Mouse (Mus musculus) heart, embryonic 12.5 days (tissue): Measurements from ENCODE around the gene Asic1. TPM values are rescaled to one million over a fixed set of nuclear protein-coding genes. Genes with fewer than 3 reads are reported as not detected.

ENCODE experiments used
- ATAC-seq: fragments of 200-750 bp; cut with Nextera tagmentation; 2 replicates; pipeline ENCODE4 v1.8.0; 2017; ENCODE audit warnings: moderate TSS enrichment, moderate library complexity; ENCODE audit not compliant: insufficient number of reproducible peaks, low FRiP score
- H3K27ac ChIP-seq: fragments of 300-500 bp; sonication (generic); 2 replicates; pipeline ENCODE4 v1.5.1; 2016; ENCODE audit warnings: mild to moderate bottlenecking, moderate library complexity; ENCODE audit not compliant: poor library complexity, severe bottlenecking
- H3K27me3 ChIP-seq: fragments of 300-500 bp; sonication (generic); replicated peaks from 2 replicates; pipeline ENCODE4 v1.6.1; 2016; ENCODE audit warnings: mild to moderate bottlenecking, moderate library complexity
- H3K36me3 ChIP-seq: fragments of 300-500 bp; sonication (generic); 2 replicates; pipeline ENCODE4 v1.6.1; 2016; ENCODE audit warnings: mild to moderate bottlenecking, moderate library complexity
- H3K4me1 ChIP-seq: fragments of 300-500 bp; sonication (generic); replicated peaks from 2 replicates; pipeline ENCODE4 v1.6.1; 2016; ENCODE audit warnings: mild to moderate bottlenecking
- H3K4me2 ChIP-seq: fragments of 300-500 bp; sonication (generic); 2 replicates; pipeline ENCODE4 v1.6.1; 2016; ENCODE audit warnings: mild to moderate bottlenecking, moderate library complexity
- H3K4me3 ChIP-seq: fragments of 300-500 bp; sonication (generic); 2 replicates; pipeline ENCODE4 v1.5.1; 2016; ENCODE audit warnings: mild to moderate bottlenecking
- H3K9ac ChIP-seq: fragments of 300-500 bp; sonication (generic); 2 replicates; pipeline ENCODE4 v1.6.1; 2016; ENCODE audit warnings: mild to moderate bottlenecking, moderate library complexity
- H3K9me3 ChIP-seq: fragments of 300-500 bp; sonication (generic); replicated peaks from 2 replicates; pipeline ENCODE4 v1.6.1; 2016; ENCODE audit warnings: mild to moderate bottlenecking, moderate library complexity
- WGBS: fragments of 180-500 bp; shearing (Covaris S2); methylation state at CpG from one replicate; pipeline ENCODE4 v1.1.7; 2016; 5-methylcytosine and 5-hydroxymethylcytosine counted together
- polyA plus RNA-seq: library from polyadenylated mRNA; unstranded; fragments of >200 nt; fragmentation: Nextera tagmentation; extraction: Ambion mirVana; gene quantifications from 2 replicates; pipeline ENCODE4 v1.2.1, GENCODE M21; 2016

Asic1 gene
- polyA plus RNA-seq, 1 experiment from 2014 or later, result 2.6 TPM

- WGBS, result 34% methylated on average over 2 of the region's 2 CpGs
Measured at GRCm38 (mm10) chr15:99650304-99650703, 19.9 kb upstream of the Asic1 start.

GRCm38 (mm10) chr15:99651163-99651872 is 18.9 kb upstream of the Asic1 start, which contains the start of gene Racgap1:
Gene Racgap1 (minus strand): TSS chr15:99651656.
- no peaks in the 10 kb centered on the region for H3K9me3 ChIP-seq
- peak within 1 kb of the TSS; percentile 90 for H3K4me2 ChIP-seq
- peaks cover 23% of the 10 kb centered on the region for H3K27me3 ChIP-seq
- no peaks in the 10 kb centered on the region for H3K36me3 ChIP-seq
- peak; percentile 94 for ATAC-seq
- under 1% methylated on average over 59 of the region's 68 CpGs for WGBS
- H3K4me3 ChIP-seq, result peak within 1 kb of the TSS; percentile 82
- peak within 1 kb of the TSS; percentile 93 for H3K9ac ChIP-seq
- H3K4me1 ChIP-seq, result peaks cover 50% of the 10 kb centered on the region
- peak within 1 kb of the TSS; percentile 50 for H3K27ac ChIP-seq

More at GRCm38 (mm10) chr15:99650304-99650703, 19.9 kb upstream of the Asic1 start:
- 0 out of 2 replicates have a peak overlapping the region, but pooled peaks have one; percentile 8 for H3K27ac ChIP-seq
- H3K4me2 ChIP-seq, result peak overlapping the region; percentile 90
- peaks cover 60% of the 10 kb centered on the region for H3K4me1 ChIP-seq
- no peak for ATAC-seq
- H3K27me3 ChIP-seq, result peaks cover 14% of the 10 kb centered on the region
- no peaks in the 10 kb centered on the region for H3K9me3 ChIP-seq
- H3K4me3 ChIP-seq, result peak overlapping the region; percentile 82
- peak overlapping the region; percentile 93 for H3K9ac ChIP-seq
- no peaks in the 10 kb centered on the region for H3K36me3 ChIP-seq

- 73% methylated on average over 10 of the region's 10 CpGs for WGBS
- ATAC-seq, result no peak
- peak overlapping the region; percentile 82 for H3K4me3 ChIP-seq
- no peaks in the 10 kb centered on the region for H3K9me3 ChIP-seq
- peak overlapping the region; percentile 90 for H3K4me2 ChIP-seq
- H3K36me3 ChIP-seq, result no peaks in the 10 kb centered on the region
- no peak overlapping the region for H3K9ac ChIP-seq
- no peak overlapping the region for H3K27ac ChIP-seq
- peaks cover 31% of the 10 kb centered on the region for H3K27me3 ChIP-seq
- H3K4me1 ChIP-seq, result peaks cover 41% of the 10 kb centered on the region
Measured at GRCm38 (mm10) chr15:99651984-99652872, 17.9 kb upstream of the Asic1 start.

GRCm38 (mm10) chr15:99653291-99653690 is 16.9 kb upstream of the Asic1 start:
- Histone ChIP-seq H3K9me3 (no peaks in the 10 kb centered on the region), H3K36me3 (no peaks in the 10 kb centered on the region), H3K9ac (peak overlapping the region; percentile 47; the same call in 1 of the 2 replicates), H3K4me1 (peaks cover 32% of the 10 kb centered on the region), H3K27ac (no peak overlapping the region), H3K27me3 (peaks cover 31% of the 10 kb centered on the region), H3K4me2 (peak overlapping the region; percentile 75), H3K4me3 (peak overlapping the region; percentile 38)
- ATAC-seq, result no peak
- WGBS, result 6% methylated on average over 8 of the region's 8 CpGs

- H3K27ac ChIP-seq, result no peak overlapping the region
- no peak for ATAC-seq
- 6% methylated on average over 21 of the region's 21 CpGs for WGBS
- H3K27me3 ChIP-seq, result peaks cover 31% of the 10 kb centered on the region
- peak overlapping the region; percentile 75 for H3K4me2 ChIP-seq
- 0 out of 2 replicates have a peak, but pooled peaks cover 4% of the 10 kb centered on the region for H3K9me3 ChIP-seq
- peak overlapping the region; percentile 38 for H3K4me3 ChIP-seq
- H3K9ac ChIP-seq, result peak overlapping the region; percentile 47; the same call in 1 of the 2 replicates
- peaks cover 29% of the 10 kb centered on the region for H3K4me1 ChIP-seq
- no peaks in the 10 kb centered on the region for H3K36me3 ChIP-seq
Measured at GRCm38 (mm10) chr15:99653876-99654275, 16.3 kb upstream of the Asic1 start.

GRCm38 (mm10) chr15:99655956-99656355 is 14.2 kb upstream of the Asic1 start:
- no peak overlapping the region for H3K4me2 ChIP-seq
- H3K36me3 ChIP-seq, result no peaks in the 10 kb centered on the region
- peaks cover 12% of the 10 kb centered on the region for H3K4me1 ChIP-seq
- no peak overlapping the region for H3K27ac ChIP-seq
- 43% methylated on average over 9 of the region's 9 CpGs for WGBS
- H3K9ac ChIP-seq, result no peak overlapping the region
- H3K9me3 ChIP-seq, result 0 out of 2 replicates have a peak, but pooled peaks cover 4% of the 10 kb centered on the region
- peaks cover 31% of the 10 kb centered on the region for H3K27me3 ChIP-seq
- H3K4me3 ChIP-seq, result no peak overlapping the region
- ATAC-seq, result no peak

GRCm38 (mm10) chr15:99658437-99658836 is 11.7 kb upstream of the Asic1 start:
- Histone ChIP-seq H3K4me3 (no peak overlapping the region), H3K9me3 (0 out of 2 replicates have a peak, but pooled peaks cover 4% of the 10 kb centered on the region), H3K9ac (no peak overlapping the region), H3K36me3 (no peaks in the 10 kb centered on the region), H3K27ac (no peak overlapping the region), H3K4me2 (no peak overlapping the region), H3K4me1 (peaks cover 22% of the 10 kb centered on the region), H3K27me3 (peaks cover 37% of the 10 kb centered on the region)
- no peak for ATAC-seq
- 37% methylated on average over 2 of the region's 2 CpGs for WGBS

GRCm38 (mm10) chr15:99661121-99661830 is 8.9 kb upstream of the Asic1 start:
- Histone ChIP-seq H3K9ac (no peak overlapping the region), H3K36me3 (no peaks in the 10 kb centered on the region), H3K27ac (no peak overlapping the region), H3K4me2 (no peak overlapping the region), H3K4me3 (no peak overlapping the region), H3K9me3 (0 out of 2 replicates have a peak, but pooled peaks cover 4% of the 10 kb centered on the region), H3K4me1 (peaks cover 37% of the 10 kb centered on the region), H3K27me3 (peaks cover 31% of the 10 kb centered on the region)
- 90% methylated on average over 15 of the region's 15 CpGs for WGBS
- no peak for ATAC-seq

- Histone ChIP-seq H3K9me3 (0 out of 2 replicates have a peak, but pooled peaks cover 4% of the 10 kb centered on the region), H3K4me3 (no peak overlapping the region), H3K4me2 (no peak overlapping the region), H3K36me3 (no peaks in the 10 kb centered on the region), H3K9ac (no peak overlapping the region), H3K4me1 (peaks cover 37% of the 10 kb centered on the region), H3K27me3 (peaks cover 33% of the 10 kb centered on the region), H3K27ac (no peak overlapping the region)
- ATAC-seq, result no peak
- 8% methylated on average over 7 of the region's 7 CpGs for WGBS
Measured at GRCm38 (mm10) chr15:99662371-99662770, 7.8 kb upstream of the Asic1 start.

GRCm38 (mm10) chr15:99663964-99664599 is 6.1 kb upstream of the Asic1 start:
- H3K9me3 ChIP-seq, result no peaks in the 10 kb centered on the region
- H3K4me1 ChIP-seq, result peaks cover 42% of the 10 kb centered on the region
- ATAC-seq, result no peak; the same call in 1 of the 2 replicates
- no peaks in the 10 kb centered on the region for H3K36me3 ChIP-seq
- 4% methylated on average over 17 of the region's 17 CpGs for WGBS
- peak overlapping the region; percentile 46 for H3K4me3 ChIP-seq
- H3K9ac ChIP-seq, result peak overlapping the region; percentile 51
- peaks cover 39% of the 10 kb centered on the region for H3K27me3 ChIP-seq
- peak overlapping the region; percentile 87 for H3K4me2 ChIP-seq
- H3K27ac ChIP-seq, result peak overlapping the region; percentile 79
